ENCODE assay signal across 13 mouse cellular contexts in the genomic region with DNA sequence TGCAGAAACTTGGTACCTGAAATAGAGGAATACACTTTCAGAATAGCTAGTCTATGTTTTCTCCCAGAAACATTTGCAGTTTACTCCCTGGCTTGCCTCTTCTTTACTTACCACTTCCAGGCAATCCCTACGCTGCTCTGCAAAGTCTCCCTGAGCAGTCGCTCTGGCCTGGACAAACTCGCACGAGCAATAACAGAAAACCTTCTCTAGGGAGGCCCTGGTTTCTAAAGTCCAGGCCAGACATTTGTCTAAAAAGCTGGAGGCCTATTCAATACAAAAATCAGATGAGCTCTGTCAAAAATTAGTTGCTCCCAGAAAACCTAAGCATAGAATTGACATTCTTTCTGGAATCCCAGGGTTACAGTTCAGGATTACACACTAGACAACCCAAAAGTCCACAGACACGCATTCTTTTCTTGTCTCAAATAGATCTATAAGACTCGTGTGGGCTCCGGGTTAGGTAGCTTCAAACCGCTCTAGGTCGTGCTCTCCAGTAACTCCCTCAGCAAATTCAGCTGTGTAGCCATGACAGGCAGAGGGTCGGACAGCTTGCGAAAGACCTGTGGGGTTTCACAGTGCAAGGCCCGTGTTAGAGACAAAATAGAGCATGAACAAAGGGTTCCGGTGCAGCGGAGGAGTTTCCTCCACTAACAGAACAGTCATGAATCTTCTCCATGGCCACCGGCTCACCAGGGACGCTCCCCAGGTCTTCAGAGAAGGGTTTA.
DNase-seq lines count a peak whose midpoint lies in the region; ATAC-seq and TF ChIP-seq lines count a peak whose summit lies in the region.
"Had no signal": no experiment of that assay in that cellular context is flagged by ENCODE, and none has a peak within 500 bp of the region (broad histone marks: within the 10 kb centered on the region; RNA-seq: fewer than 3 reads in every experiment).

No protein-coding gene starts in this region.

- no peak for ATAC-seq in hindbrain, embryonic 13.5 days (ENCODE audit: low FRiP score)
- ATAC-seq in hindbrain, embryonic 12.5 days (ENCODE audit: low FRiP score) = no peak
- ATAC-seq in hindbrain, postnatal 0 days = peak; percentile 60

- H3K9ac ChIP-seq in hindbrain, embryonic 13.5 days = no peak overlapping the region
- no peak overlapping the region for H3K9ac ChIP-seq in hindbrain, embryonic 12.5 days
- H3K9ac ChIP-seq in hindbrain, postnatal 0 days (replicated peaks; ENCODE audit: low read length) = peak overlapping the region; percentile 46

- no peak for TF ChIP-seq CTCF in hindbrain, postnatal 0 days (IDR thresholded peaks at IDR 0.05; ENCODE audit: low read depth)

- H3K27ac ChIP-seq in hindbrain, embryonic 13.5 days = peak overlapping the region; percentile 10; the same call in 1 of the 2 replicates
- no peak overlapping the region for H3K27ac ChIP-seq in hindbrain, embryonic 12.5 days
- peak overlapping the region; percentile 65 for H3K27ac ChIP-seq in hindbrain, postnatal 0 days
- H3K27ac ChIP-seq: heart, embryonic 10.5 days had no signal

- H3K4me2 ChIP-seq in hindbrain, embryonic 13.5 days = no peak overlapping the region
- no peak overlapping the region for H3K4me2 ChIP-seq in hindbrain, embryonic 12.5 days (replicated peaks)
- H3K4me2 ChIP-seq in hindbrain, postnatal 0 days (ENCODE audit: low read depth, low read length) = peak overlapping the region; percentile 46

- peak; percentile 75 for DNase-seq in brain, adult 2 months (ENCODE audit: low read depth, low spot score)
- peak; percentile 74 for DNase-seq in cerebellum, adult 9-10 months
- DNase-seq in hindbrain, postnatal 0 days (ENCODE audit: low spot score) = peak; percentile 55
- no peak for DNase-seq in heart, postnatal 25 days (ENCODE audit: low spot score)
- DNase-seq in adipocyte (ENCODE audit: low spot score) = no peak
- DNase-seq in frontal cortex, adult 2 months (ENCODE audit: extremely low spot score in 1 of 2, low spot score in 1 of 2) = no peak
- DNase-seq: kidney, postnatal 25 days; lung, adult 18-20 months; right cerebral cortex, postnatal 14 days; thymus, postnatal 4 days had no signal

- intact Hi-C loops in heart, postnatal 25 days (cut with DNase I) = no loop called here

- H3K4me3 ChIP-seq in hindbrain, embryonic 13.5 days = no peak overlapping the region
- no peak overlapping the region for H3K4me3 ChIP-seq in hindbrain, embryonic 12.5 days
- peak overlapping the region; percentile 21 for H3K4me3 ChIP-seq in hindbrain, postnatal 0 days (ENCODE audit: low read length)
- H3K4me3 ChIP-seq: heart, embryonic 10.5 days had no signal

- H3K9me3 ChIP-seq in hindbrain, embryonic 13.5 days = no peaks in the 10 kb centered on the region
- no peaks in the 10 kb centered on the region for H3K9me3 ChIP-seq in hindbrain, embryonic 12.5 days (replicated peaks)
- H3K9me3 ChIP-seq in hindbrain, postnatal 0 days (ENCODE audit: low read length) = no peaks in the 10 kb centered on the region
- H3K9me3 ChIP-seq: heart, embryonic 10.5 days had no signal

- WGBS in hindbrain, embryonic 13.5 days = 59% methylated on average over 16 of the region's 16 CpGs
- WGBS in hindbrain, embryonic 12.5 days = 67% methylated on average over 16 of the region's 16 CpGs
- WGBS in hindbrain, postnatal 0 days = 44% methylated on average over 16 of the region's 16 CpGs

- no peaks in the 10 kb centered on the region for H3K27me3 ChIP-seq in hindbrain, embryonic 13.5 days
- no peaks in the 10 kb centered on the region for H3K27me3 ChIP-seq in hindbrain, embryonic 12.5 days
- H3K27me3 ChIP-seq in hindbrain, postnatal 0 days (ENCODE audit: insufficient read depth, low read length) = no peaks in the 10 kb centered on the region

- H3K4me1 ChIP-seq in hindbrain, embryonic 13.5 days (replicated peaks) = peaks cover 22% of the 10 kb centered on the region
- H3K4me1 ChIP-seq in hindbrain, embryonic 12.5 days = peaks cover 12% of the 10 kb centered on the region
- H3K4me1 ChIP-seq in hindbrain, postnatal 0 days (ENCODE audit: insufficient read depth, low read length) = peaks cover 7% of the 10 kb centered on the region

- H3K36me3 ChIP-seq in hindbrain, embryonic 13.5 days = no peaks in the 10 kb centered on the region
- no peaks in the 10 kb centered on the region for H3K36me3 ChIP-seq in hindbrain, embryonic 12.5 days
- H3K36me3 ChIP-seq in hindbrain, postnatal 0 days (ENCODE audit: insufficient read depth, low read length) = no peaks in the 10 kb centered on the region
- H3K36me3 ChIP-seq: heart, embryonic 10.5 days had no signal

Comparison
In these comparisons a context has a peak if more than half of its experiments do, and no peak if none do; other contexts are left out.
1. DNase-seq: peak in brain, adult 2 months (single experiment), cerebellum, adult 9-10 months (single experiment) and hindbrain, postnatal 0 days (single experiment); none in heart, postnatal 25 days (single experiment), adipocyte (single experiment) and frontal cortex, adult 2 months (0 of 2).